Mouse (Mus musculus) liver, postnatal 0 days (tissue): ENCODE results near the gene Idi1.

ENCODE experiments used
- CTCF ChIP-seq: sonication (generic); IDR thresholded peaks from 2 replicates; pipeline ENCODE4 v1.5.1; 2016; ENCODE audit warnings: antibody characterized with exemption, low read depth
- EP300 ChIP-seq: IDR thresholded peaks from 2 replicates; pipeline ENCODE4 v1.6.1; 2016; ENCODE audit warnings: antibody characterized with exemption, low read depth, mild to moderate bottlenecking

GRCm38 (mm10) chr13:8888603-8889002, 3.3 kb downstream of the Idi1 start:
- TF ChIP-seq CTCF (peak; percentile 67), EP300 (no peak)
